Comparison of ENCODE assay signal across 24 mouse cellular contexts in genomic region chr11:70865223-70865622, GRCm38 (mm10). TPM values are rescaled to one million over a fixed set of nuclear protein-coding genes. Genes with fewer than 3 reads are reported as not detected.
DNase-seq lines count a peak whose midpoint lies in the region; ATAC-seq and TF ChIP-seq lines count a peak whose summit lies in the region.
"Had no signal": no experiment of that assay in that cellular context is flagged by ENCODE, and none has a peak within 500 bp of the region (broad histone marks: within the 10 kb centered on the region; RNA-seq: fewer than 3 reads in every experiment).

No protein-coding gene starts in this region.

- WGBS in heart, embryonic 11.5 days (ENCODE audit: insufficient replicate concordance), result 92% methylated on average over 2 of the region's 2 CpGs

- no peak overlapping the region for H3K4me2 ChIP-seq in myocyte (ENCODE audit: low read depth)
- no peak overlapping the region for H3K4me2 ChIP-seq in heart, embryonic 11.5 days
- H3K4me2 ChIP-seq: embryonic facial prominence, embryonic 12.5 days; forebrain, embryonic 12.5 days had no signal

- H3K27ac ChIP-seq in layer of hippocampus, adult 2 months, result 0 out of 2 replicates have a peak overlapping the region, but pooled peaks have one; percentile 0
- peak overlapping the region; percentile 73 for H3K27ac ChIP-seq in embryonic fibroblast, embryonic 13.5 days (ENCODE audit: insufficient read depth, low read length)
- no peak overlapping the region for H3K27ac ChIP-seq in heart, embryonic 11.5 days (ENCODE audit: low read depth, low read length)
- H3K27ac ChIP-seq: embryonic facial prominence, embryonic 10.5 days; embryonic facial prominence, embryonic 12.5 days; forebrain, embryonic 10.5 days; forebrain, embryonic 12.5 days had no signal

- DNase-seq in layer of hippocampus, adult 2 months (ENCODE audit: low spot score in 2 of 2), result no peak
- DNase-seq in layer of hippocampus, adult 11-12 months (ENCODE audit: low spot score), result no peak
- DNase-seq in layer of hippocampus, adult 8-10 months (ENCODE audit: low spot score in 2 of 2), result no peak
- DNase-seq: adrenal gland, adult 2 months; adrenal gland, postnatal 10 days; adrenal gland, postnatal 25 days; B cell, adult 2 months; cerebellum, adult 11-12 months; cerebellum, adult 2 months; cerebellum, adult 9-10 months; cerebellum, postnatal 10 days; cerebellum, postnatal 25 days had no signal

- H3K9ac ChIP-seq in heart, embryonic 11.5 days (ENCODE audit: low read depth, low read length), result no peak overlapping the region
- H3K9ac ChIP-seq: embryonic facial prominence, embryonic 12.5 days; forebrain, embryonic 12.5 days had no signal

- peaks cover 8% of the 10 kb centered on the region; the same call in 1 of the 2 replicates for H3K4me1 ChIP-seq in embryonic fibroblast, embryonic 13.5 days (ENCODE audit: control insufficient read depth, insufficient read depth, low read length)
- H3K4me1 ChIP-seq in heart, embryonic 11.5 days (ENCODE audit: control insufficient read depth, insufficient read depth, low read length), result no peaks in the 10 kb centered on the region; the same call in 1 of the 2 replicates
- H3K4me1 ChIP-seq: embryonic facial prominence, embryonic 10.5 days; embryonic facial prominence, embryonic 12.5 days; forebrain, embryonic 10.5 days; forebrain, embryonic 12.5 days had no signal

- no peaks in the 10 kb centered on the region for H3K9me3 ChIP-seq in heart, embryonic 11.5 days (replicated peaks; ENCODE audit: control insufficient read depth, low read length)
- H3K9me3 ChIP-seq: embryonic facial prominence, embryonic 10.5 days; embryonic facial prominence, embryonic 12.5 days; forebrain, embryonic 10.5 days; forebrain, embryonic 12.5 days had no signal

- no peak for TF ChIP-seq POLR2A in embryonic fibroblast, embryonic 13.5 days (IDR thresholded peaks at IDR 0.05; ENCODE audit: low read depth, low read length)
- TF ChIP-seq POLR2A in myocyte (IDR thresholded peaks at IDR 0.05; ENCODE audit: insufficient read length, low read depth), result no peak

- no peak for ATAC-seq in heart, embryonic 11.5 days (replicated peaks; ENCODE audit: insufficient number of reproducible peaks, low FRiP score, low TSS enrichment)
- ATAC-seq: forebrain, embryonic 14.5 days; forebrain, embryonic 16.5 days had no signal

- H3ac ChIP-seq in myocyte (ENCODE audit: control insufficient read depth, insufficient read length), result no peak overlapping the region

- H3K4me3 ChIP-seq in layer of hippocampus, adult 2 months, result no peak overlapping the region
- no peak overlapping the region for H3K4me3 ChIP-seq in embryonic fibroblast, embryonic 13.5 days (ENCODE audit: insufficient read depth, low read length)
- no peak overlapping the region for H3K4me3 ChIP-seq in myocyte
- no peak overlapping the region for H3K4me3 ChIP-seq in heart, embryonic 11.5 days (ENCODE audit: low read depth, low read length)
- H3K4me3 ChIP-seq: embryonic facial prominence, embryonic 10.5 days; embryonic facial prominence, embryonic 12.5 days; erythroblast, embryonic 14.5 days; forebrain, embryonic 10.5 days; forebrain, embryonic 12.5 days had no signal

- H3K79me2 ChIP-seq in myocyte (ENCODE audit: control insufficient read depth, insufficient read depth), result peaks cover 98% of the 10 kb centered on the region

- no peaks in the 10 kb centered on the region for H3K36me3 ChIP-seq in myocyte (ENCODE audit: control insufficient read depth, insufficient read depth)
- H3K36me3 ChIP-seq in heart, embryonic 11.5 days (ENCODE audit: control insufficient read depth, insufficient read depth, low read length), result no peaks in the 10 kb centered on the region
- H3K36me3 ChIP-seq: embryonic facial prominence, embryonic 10.5 days; embryonic facial prominence, embryonic 12.5 days; forebrain, embryonic 12.5 days had no signal

- TF ChIP-seq CTCF in layer of hippocampus, adult 2 months (conservative IDR thresholded peaks at IDR 0.05), result no peak
- no peak for TF ChIP-seq CTCF in embryonic fibroblast, embryonic 13.5 days (IDR thresholded peaks at IDR 0.05; ENCODE audit: borderline replicate concordance, insufficient read depth, low read length)

- no peaks in the 10 kb centered on the region for H3K27me3 ChIP-seq in myocyte (ENCODE audit: control insufficient read depth, insufficient read depth, insufficient read length)
- H3K27me3 ChIP-seq in heart, embryonic 11.5 days (ENCODE audit: control insufficient read depth, insufficient read depth, low read length), result no peaks in the 10 kb centered on the region
- H3K27me3 ChIP-seq: embryonic facial prominence, embryonic 12.5 days; forebrain, embryonic 12.5 days had no signal

TF ChIP-seq in myocyte, 11 proteins besides CTCF, POLR2A, EP300 and RAD21:
- TF ChIP-seq MYOD1 (IDR thresholded peaks at IDR 0.05; ENCODE audit: control insufficient read depth in 1 of 3, insufficient read length in 2 of 3, low read depth in 2 of 3) (peak; percentile 18 to 53 (median 48)), E2F4 (IDR thresholded peaks at IDR 0.05; ENCODE audit: insufficient read depth) (no peak), MYOG (IDR thresholded peaks at IDR 0.05; ENCODE audit: control insufficient read depth in 1 of 3, insufficient read depth in 1 of 3, insufficient read length in 2 of 3, low read depth in 2 of 3) (peak in 1 of 3 experiments; percentile 29)

RNA-seq across cellular contexts. Expression of gene Rabep1, which starts 20.6 kb away (rescaled TPM):
- 100 to 1,000 TPM; 122 to 124 TPM for total RNA-seq in layer of hippocampus, adult 2 months (2021)
- 54.8 and 57.8 TPM in 2 replicates for polyA plus RNA-seq in embryonic fibroblast, embryonic 13.5 days (2011; ENCODE audit: insufficient read length, low read depth, missing spikeins)
- polyA plus RNA-seq in myocyte (2012; fragmentation: generic; extraction: Trizol), result 16.1 TPM
- polyA plus RNA-seq in heart, embryonic 11.5 days (2014; fragmentation: Nextera tagmentation; extraction: Ambion mirVana), result 25.9 and 27.8 TPM in 2 replicates
- total RNA-seq in layer of hippocampus, adult 8-10 months (2022), result 100 to 1,000 TPM; 114 to 117 (median 116) TPM

RNA-seq across cellular contexts. Expression of gene Scimp, which starts 52.8 kb away (rescaled TPM):
- total RNA-seq in layer of hippocampus, adult 2 months (2021), result not detected
- not detected in 2 replicates for polyA plus RNA-seq in embryonic fibroblast, embryonic 13.5 days (2011; ENCODE audit: insufficient read length, low read depth, missing spikeins)
- polyA plus RNA-seq in myocyte (2012; fragmentation: generic; extraction: Trizol), result 0.10 TPM
- polyA plus RNA-seq in heart, embryonic 11.5 days (2014; fragmentation: Nextera tagmentation; extraction: Ambion mirVana), result 0.27 TPM in 1 of 2 replicates, not detected in the other
- 1 to 10 TPM in 1 of 4 experiments, under 1 TPM in 1, not detected in 2; 0.83 to 1.9 TPM for total RNA-seq in layer of hippocampus, adult 8-10 months (2022)
- total RNA-seq: ES-E14, MEL had no signal
- polyA plus RNA-seq: embryonic facial prominence, embryonic 10.5 days; embryonic facial prominence, embryonic 12.5 days; erythroblast, embryonic 14.5 days; forebrain, embryonic 10.5 days; forebrain, embryonic 12.5 days; forebrain, embryonic 14.5 days; forebrain, embryonic 16.5 days had no signal
